Mouse (Mus musculus) thymus, adult 2 months (tissue): ENCODE measurements around the gene Rtn4ip1. TPM values are rescaled to one million over a fixed set of nuclear protein-coding genes. Genes with fewer than 3 reads are reported as not detected.

Experiments
- DNase-seq: peaks from one replicate; pipeline ENCODE4 v3.0.0; 2021
- H3K27ac ChIP-seq: fragments of 200-500 bp; 2 replicates; pipeline ENCODE4 v1.5.1; 2012; ENCODE audit warnings: low read length, control low read depth; ENCODE audit not compliant: control insufficient read depth, insufficient read depth
- H3K27me3 ChIP-seq: fragments of 200-500 bp; 2 replicates; pipeline ENCODE4 v1.6.1; 2012; ENCODE audit warnings: mild to moderate bottlenecking, low read length, moderate library complexity, mixed read lengths; ENCODE audit not compliant: control insufficient read depth, insufficient read depth
- H3K36me3 ChIP-seq: fragments of 200-500 bp; 2 replicates; pipeline ENCODE4 v1.6.1; 2012; ENCODE audit warnings: mild to moderate bottlenecking, low read length, moderate library complexity; ENCODE audit not compliant: control insufficient read depth, insufficient read depth
- H3K4me1 ChIP-seq: fragments of 200-500 bp; replicated peaks from 2 replicates; pipeline ENCODE4 v1.6.1; 2012; ENCODE audit warnings: low read length; ENCODE audit not compliant: control insufficient read depth, insufficient read depth
- H3K4me3 ChIP-seq: fragments of 200-500 bp; 2 replicates; pipeline ENCODE4 v1.5.1; 2012; ENCODE audit warnings: mild to moderate bottlenecking, low read length, control low read depth, moderate library complexity; ENCODE audit not compliant: control insufficient read depth, insufficient read depth
- CTCF ChIP-seq: fragments of 200-500 bp; IDR thresholded peaks from 2 replicates; pipeline ENCODE4 v1.5.1; 2012; ENCODE audit warnings: mild to moderate bottlenecking, control low read depth, low read length, moderate library complexity, borderline replicate concordance; ENCODE audit not compliant: control insufficient read depth, poor library complexity, insufficient read depth; ENCODE audit errors: extremely low read depth
- POLR2A ChIP-seq: fragments of 200-500 bp; IDR thresholded peaks from 2 replicates; pipeline ENCODE4 v1.6.1; 2012; ENCODE audit warnings: mild to moderate bottlenecking, low read length, control low read depth, moderate library complexity; ENCODE audit not compliant: control insufficient read depth, poor library complexity, insufficient read depth; ENCODE audit errors: extremely low read depth
- WGBS: fragments of 180-500 bp; shearing (Covaris S2); methylation state at CpG from one replicate; pipeline ENCODE4 v1.1.7; 2018; 5-methylcytosine and 5-hydroxymethylcytosine counted together
- polyA plus RNA-seq: library from polyadenylated mRNA; depleted of rRNA; stranded (reverse); fragments of >200 nt; gene quantifications from 2 replicates; pipeline ENCODE4 v1.2.3, GENCODE M21; 2012; rRNA removed

Rtn4ip1 gene
- 10.2 and 10.7 TPM in 2 replicates for polyA plus RNA-seq

DNA sequence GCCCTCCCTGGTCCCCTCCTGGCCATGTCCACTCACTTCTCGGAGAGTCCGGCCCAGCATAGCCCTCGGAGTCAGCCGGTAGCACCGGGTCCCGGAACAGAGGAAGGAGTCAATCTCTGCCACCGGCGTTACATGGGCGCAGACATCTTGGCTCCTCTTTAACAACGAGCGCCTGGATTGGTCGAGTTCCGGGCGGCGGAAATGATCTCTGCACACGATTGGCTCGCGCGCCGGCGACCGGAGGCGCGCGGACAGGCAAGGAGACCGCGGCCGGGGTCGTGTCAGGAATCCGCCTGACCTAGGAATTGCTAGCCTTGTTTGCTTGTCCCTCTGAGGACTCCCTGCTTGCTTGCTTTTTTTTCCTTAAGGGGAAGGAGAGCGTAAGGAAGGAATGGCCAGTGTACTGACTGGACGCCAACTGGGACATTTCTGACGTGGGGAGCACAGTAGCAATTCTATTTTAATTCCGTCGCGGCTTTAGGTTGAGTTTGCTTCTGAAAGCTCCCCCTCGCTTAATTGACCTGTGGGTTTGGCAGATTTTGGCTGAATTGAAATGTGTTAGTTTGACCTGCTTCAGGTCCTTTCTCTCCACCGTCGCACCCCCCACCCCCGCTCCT lies at the start of gene Rtn4ip1, which contains the start of gene Qrsl1:
Gene Rtn4ip1, plus strand, starts transcription at position 230 of the 617 bp plus-strand sequence.
Gene Qrsl1, minus strand, starts transcription at position 168 of the 617 bp plus-strand sequence.
- Histone ChIP-seq H3K27me3 (no peaks in the 10 kb centered on the region), H3K27ac (no peak within 1 kb of the TSS), H3K4me1 (peaks cover 6% of the 10 kb centered on the region; the same call in 1 of the 2 replicates), H3K36me3 (no peaks in the 10 kb centered on the region), H3K4me3 (peak within 1 kb of the TSS; percentile 77)
- 1% methylated on average over 40 of the region's 40 CpGs for WGBS
- peak; percentile 66; the same call in 1 of the 2 replicates for TF ChIP-seq CTCF
- TF ChIP-seq POLR2A: 0 out of 2 replicates have a peak, but pooled peaks have one; percentile 46
- DNase-seq: peak; percentile 93

DNA sequence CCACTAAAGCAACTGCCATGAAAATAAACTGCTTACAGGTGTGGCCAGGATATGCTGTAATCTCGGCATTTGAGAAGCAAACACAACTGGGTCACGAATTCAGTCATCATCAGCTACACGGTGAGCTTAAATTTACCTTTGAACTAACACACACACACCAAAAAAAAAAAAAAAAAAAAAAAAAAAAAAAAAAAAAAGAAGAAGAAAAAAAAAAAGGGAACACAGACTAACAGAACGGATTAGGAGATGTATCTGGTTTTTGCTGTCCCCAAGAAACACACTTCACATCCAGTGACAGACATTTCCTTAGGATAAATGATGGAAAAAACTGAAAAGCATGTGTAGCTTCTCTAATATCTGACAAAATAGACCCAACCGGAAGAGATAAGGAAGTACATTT lies 49.7 kb upstream of the Rtn4ip1 start:
- Histone ChIP-seq H3K4me1 (no peaks in the 10 kb centered on the region), H3K27ac (no peak overlapping the region), H3K36me3 (no peaks in the 10 kb centered on the region), H3K27me3 (no peaks in the 10 kb centered on the region), H3K4me3 (no peak overlapping the region)
- DNase-seq: no peak
- TF ChIP-seq CTCF (no peak), POLR2A (no peak)
- 59% methylated on average over 5 of the region's 5 CpGs for WGBS

DNA sequence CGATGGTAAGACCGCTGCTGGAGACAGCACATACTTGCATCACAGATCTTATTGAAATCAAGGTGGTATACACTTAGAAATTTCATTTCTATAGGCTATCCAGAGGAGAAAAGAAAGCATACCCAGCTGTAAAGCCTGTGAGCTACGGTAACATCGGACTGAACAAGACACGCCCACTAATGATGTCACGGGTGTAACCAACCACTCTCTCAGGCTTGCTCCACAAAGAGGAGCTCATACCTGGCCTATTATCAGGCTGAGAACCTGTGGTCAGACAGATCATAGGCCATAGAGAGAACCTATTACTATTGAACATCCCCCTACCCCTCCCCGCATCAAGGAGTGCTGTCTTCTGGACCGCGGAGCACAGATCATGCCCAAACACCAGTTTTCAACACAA lies 45.7 kb upstream of the Rtn4ip1 start:
- no peaks in the 10 kb centered on the region for H3K4me1 ChIP-seq
- no peaks in the 10 kb centered on the region for H3K36me3 ChIP-seq
- H3K27ac ChIP-seq: no peak overlapping the region
- 88% methylated on average over 9 of the region's 9 CpGs for WGBS
- TF ChIP-seq POLR2A (no peak), CTCF (no peak)
- no peak overlapping the region for H3K4me3 ChIP-seq
- DNase-seq: no peak
- no peaks in the 10 kb centered on the region for H3K27me3 ChIP-seq

DNA sequence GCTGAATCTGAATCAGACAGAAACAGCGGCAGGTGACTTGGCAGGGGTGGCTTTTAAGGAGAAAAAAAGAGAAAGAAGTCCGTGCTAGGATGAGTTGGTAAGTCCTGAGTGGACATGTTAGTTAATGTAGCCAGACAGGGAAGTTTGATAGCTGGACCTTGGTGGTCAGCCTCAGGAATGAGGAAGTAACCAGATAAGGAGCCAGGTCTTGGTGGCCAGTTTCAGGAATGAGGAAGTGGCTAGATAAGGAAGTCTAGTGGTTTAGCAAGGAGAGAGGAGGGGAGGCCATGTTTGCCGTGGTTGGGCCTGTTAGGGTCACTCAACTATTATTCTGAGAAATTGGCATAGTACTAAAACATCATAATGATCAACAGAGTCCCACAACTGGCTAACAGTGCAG lies 45.3 kb upstream of the Rtn4ip1 start:
- TF ChIP-seq CTCF: no peak
- no peaks in the 10 kb centered on the region for H3K36me3 ChIP-seq
- WGBS: 48% methylated on average over 3 of the region's 3 CpGs
- H3K27ac ChIP-seq: no peak overlapping the region
- H3K4me1 ChIP-seq: no peaks in the 10 kb centered on the region
- DNase-seq: no peak
- H3K27me3 ChIP-seq: no peaks in the 10 kb centered on the region
- no peak overlapping the region for H3K4me3 ChIP-seq

DNA sequence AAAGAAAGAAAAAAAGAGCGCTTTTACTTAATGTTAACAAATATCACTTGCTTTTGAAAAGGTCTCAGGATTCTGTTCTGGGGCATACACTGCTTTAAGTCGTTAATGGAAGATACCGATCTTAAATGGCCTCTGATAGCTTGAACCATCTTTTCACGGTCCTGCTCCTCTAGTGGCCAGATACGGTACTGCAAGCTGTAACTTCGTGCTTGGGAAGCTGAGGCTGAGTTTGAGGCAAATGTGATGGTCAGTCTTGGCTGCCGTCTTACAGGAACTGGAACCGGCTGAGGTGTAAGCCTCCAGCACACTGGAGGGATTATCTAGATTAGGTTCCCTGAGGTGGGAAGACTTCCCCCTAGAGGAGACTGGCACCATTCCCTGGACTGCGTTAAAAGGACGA lies 30.9 kb upstream of the Rtn4ip1 start:
- Histone ChIP-seq H3K27ac (no peak overlapping the region), H3K27me3 (no peaks in the 10 kb centered on the region), H3K4me1 (no peaks in the 10 kb centered on the region; the same call in 1 of the 2 replicates), H3K36me3 (no peaks in the 10 kb centered on the region), H3K4me3 (no peak overlapping the region)
- no peak for TF ChIP-seq POLR2A
- peak; percentile 65; the same call in 1 of the 2 replicates for TF ChIP-seq CTCF
- peak; percentile 46 for DNase-seq
- 80% methylated on average over 10 of the region's 10 CpGs for WGBS

DNA sequence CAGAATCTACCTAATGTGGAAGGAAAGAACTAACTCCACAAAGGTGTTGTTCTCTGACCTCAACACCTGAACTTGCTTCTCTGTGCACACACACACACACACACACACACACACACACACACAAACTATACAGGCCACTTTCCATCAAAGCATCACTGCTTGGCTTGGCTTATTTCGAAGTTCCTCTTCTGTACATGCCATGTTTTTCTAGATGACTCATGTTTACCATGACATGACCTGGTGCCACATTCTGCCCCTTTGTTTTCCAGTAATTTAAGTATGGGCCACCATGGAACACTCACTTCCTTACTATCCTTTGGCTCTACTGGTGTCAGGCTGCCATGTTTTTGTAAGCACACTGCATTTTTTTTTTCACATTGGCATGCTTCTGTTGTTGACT lies 30.1 kb upstream of the Rtn4ip1 start:
- Histone ChIP-seq H3K4me3 (no peak overlapping the region), H3K4me1 (no peaks in the 10 kb centered on the region; the same call in 1 of the 2 replicates), H3K27me3 (no peaks in the 10 kb centered on the region), H3K27ac (no peak overlapping the region), H3K36me3 (no peaks in the 10 kb centered on the region)
- TF ChIP-seq POLR2A (no peak), CTCF (no peak)
- DNase-seq: no peak
- 94% methylated on average over 1 of the region's 1 CpGs for WGBS

DNA sequence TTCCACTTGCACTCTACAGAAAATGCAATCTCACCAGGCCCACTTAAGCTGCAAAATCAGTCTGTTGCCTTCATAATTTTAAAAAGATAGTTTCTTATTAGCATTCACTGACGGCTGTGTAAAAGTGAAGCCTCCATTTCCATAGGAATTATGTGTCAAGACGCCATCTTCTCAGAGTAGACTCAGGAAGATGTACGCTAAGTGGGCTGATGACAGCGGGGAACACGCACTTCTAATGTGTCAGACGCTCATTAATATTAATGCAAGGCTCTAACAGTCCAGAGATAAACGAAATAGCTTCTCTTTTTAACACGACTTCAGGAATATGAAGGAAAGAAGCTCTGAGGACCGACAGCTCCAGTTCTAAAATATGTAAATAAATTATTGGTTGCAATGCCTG lies 13.9 kb upstream of the Rtn4ip1 start:
- WGBS: 98% methylated on average over 9 of the region's 9 CpGs
- H3K27me3 ChIP-seq: no peaks in the 10 kb centered on the region
- no peak overlapping the region for H3K4me3 ChIP-seq
- H3K4me1 ChIP-seq: no peaks in the 10 kb centered on the region
- no peak for DNase-seq
- H3K36me3 ChIP-seq: no peaks in the 10 kb centered on the region
- H3K27ac ChIP-seq: no peak overlapping the region
- TF ChIP-seq POLR2A (no peak), CTCF (no peak)
